Mouse (Mus musculus) cerebellum, adult 11-12 months (tissue): ENCODE results near the gene Ctsz.

Experiments
- DNase-seq: peaks from one replicate; pipeline ENCODE4 v3.0.0; 2022

Ctsz gene

GRCm38 (mm10) chr2:174391936-174392335 is 46.9 kb downstream of the Ctsz start:
- DNase-seq: no peak

GRCm38 (mm10) chr2:174381021-174381420 is 57.8 kb downstream of the Ctsz start:
- no peak for DNase-seq
